Mouse (Mus musculus) CD4-positive, CD25-positive, alpha-beta regulatory T cell, adult 2 months (primary cell): Measurements from ENCODE around the gene Olfr394.
"Not testable (repeated sequence)": the region's sequence is repeated elsewhere in the genome, so short reads cannot be mapped to it uniquely, and the experiment has no call there.

ENCODE experiments used
- DNase-seq: peaks from one replicate; pipeline ENCODE4 v3.0.0-alpha.2; 2012; ENCODE audit warnings: low read depth, low spot score

The Olfr394 gene

DNA sequence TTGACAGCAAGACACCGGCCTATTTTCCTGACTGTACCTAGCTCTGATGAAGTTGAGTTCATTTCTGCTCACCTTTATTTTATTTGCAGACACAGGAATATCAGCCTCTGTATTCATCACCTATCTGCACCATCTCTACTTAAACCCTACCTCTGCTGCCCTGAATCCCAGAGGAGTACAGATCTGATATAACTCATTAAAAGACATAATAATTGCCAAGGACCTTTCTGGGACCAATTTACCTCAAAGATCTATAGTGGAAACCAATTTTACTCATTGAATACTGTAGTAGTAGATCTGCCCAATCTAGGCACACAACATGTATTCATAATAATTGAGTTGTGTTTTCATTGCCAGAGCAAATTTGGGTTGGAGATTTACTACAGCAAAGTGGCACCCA lies at the start of gene Olfr394:
TSS of gene Olfr394 (minus strand) at position 101 of the 400 bp plus-strand sequence.
- DNase-seq: no peak

DNA sequence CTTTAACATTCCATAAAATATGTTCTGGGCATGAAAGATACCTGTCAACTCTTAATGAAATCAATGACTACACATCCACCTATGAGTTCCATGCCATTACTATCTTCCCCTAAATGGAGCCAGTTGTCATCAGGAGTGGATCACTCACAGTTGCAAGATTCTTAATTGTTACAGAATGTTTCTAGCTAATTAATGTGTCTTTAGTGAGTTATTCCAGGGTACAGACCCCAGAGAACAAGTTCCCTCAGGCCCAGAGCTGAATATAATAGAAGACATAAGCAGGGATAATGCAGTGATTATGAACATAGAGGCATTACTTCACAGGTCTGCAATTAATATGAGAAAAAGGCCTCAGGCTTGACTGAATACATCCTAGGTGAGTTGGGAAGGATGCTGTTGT lies 45.8 kb upstream of the Olfr394 start, which contains the start of gene Olfr23:
TSS of gene Olfr23 (plus strand) at position 301 of the 400 bp plus-strand sequence.
- no peak for DNase-seq

GRCm38 (mm10) chr11:73909199-73909598 lies 18.6 kb upstream of the Olfr394 start, which contains the start of gene Olfr395:
TSS of gene Olfr395 (minus strand) at chr11:73909299.
- not testable (repeated sequence) for DNase-seq

- DNase-seq: no peak
These were observed 39.2 kb downstream of the Olfr394 start, which contains the start of gene Olfr393 for GRCm38 (mm10) chr11:73851354-73851753. TSS of gene Olfr393 (minus strand) at chr11:73851454.
